In genomic region chr2:176708051-176708450, GRCm38 (mm10) we compare ENCODE assay signal across 8 mouse cellular contexts. TPM values are rescaled to one million over a fixed set of nuclear protein-coding genes. Genes with fewer than 3 reads are reported as not detected.
A peak's percentile ranks its signal among the peaks of the same experiment; 100 is the strongest.
DNase-seq lines count a peak whose midpoint lies in the region; ATAC-seq and TF ChIP-seq lines count a peak whose summit lies in the region.
"Not testable (repeated sequence)": the region's sequence is repeated elsewhere in the genome, so short reads cannot be mapped to it uniquely, and the experiment has no call there.

Gm14305 (plus strand) TSS chr2:176708328.

- H3K4me2 ChIP-seq in hindbrain, embryonic 15.5 days, result peak within 1 kb of the TSS; percentile 48
- 0 out of 2 replicates have a peak within 1 kb of the TSS, but pooled peaks have one; percentile 31 for H3K4me2 ChIP-seq in liver, embryonic 11.5 days
- peak within 1 kb of the TSS; percentile 42 for H3K4me2 ChIP-seq in midbrain, embryonic 15.5 days
- H3K4me2 ChIP-seq in stomach, embryonic 14.5 days (replicated peaks; ENCODE audit: low read depth, low read length), result not testable (repeated sequence)

- H3K9me3 ChIP-seq in G1E (replicated peaks); hindbrain, embryonic 15.5 days; liver, embryonic 11.5 days (ENCODE audit: control insufficient read depth, low read length); midbrain, embryonic 15.5 days; stomach, embryonic 14.5 days (ENCODE audit: control insufficient read depth, low read depth, low read length): not testable (repeated sequence)

- not testable (repeated sequence) for DNase-seq in G1E (ENCODE audit: low spot score); gastrocnemius, postnatal 4 days (ENCODE audit: low spot score in 2 of 2); liver, embryonic 11.5 days (ENCODE audit: low spot score)
- peak; percentile 19 for DNase-seq in layer of hippocampus, adult 8-10 months (ENCODE audit: low spot score in 2 of 2)

- not testable (repeated sequence) for H3K36me3 ChIP-seq in G1E (replicated peaks); hindbrain, embryonic 15.5 days; liver, embryonic 11.5 days (ENCODE audit: control insufficient read depth, insufficient read depth, low read length); midbrain, embryonic 15.5 days (replicated peaks); stomach, embryonic 14.5 days (ENCODE audit: control insufficient read depth, insufficient read depth, low read length)

- ATAC-seq in G1E (ENCODE audit: extremely low read depth, insufficient number of reproducible peaks, low FRiP score, poor library complexity, severe bottlenecking); common myeloid progenitor, adult 5-6 weeks (replicated peaks; ENCODE audit: low read depth, poor library complexity, severe bottlenecking); hindbrain, embryonic 15.5 days (ENCODE audit: low FRiP score, low read depth); liver, embryonic 11.5 days (replicated peaks; ENCODE audit: low FRiP score); midbrain, embryonic 15.5 days (replicated peaks); stomach, embryonic 14.5 days (ENCODE audit: insufficient number of reproducible peaks, insufficient read depth, low FRiP score, low read depth): not testable (repeated sequence)

- peak within 1 kb of the TSS; percentile 70 for H3K4me3 ChIP-seq in G1E (ENCODE audit: low read depth, low read length)
- H3K4me3 ChIP-seq in hindbrain, embryonic 15.5 days, result peak within 1 kb of the TSS; percentile 47
- peak within 1 kb of the TSS; percentile 51 for H3K4me3 ChIP-seq in liver, embryonic 11.5 days (ENCODE audit: low read depth, low read length)
- H3K4me3 ChIP-seq in midbrain, embryonic 15.5 days, result peak within 1 kb of the TSS; percentile 47
- H3K4me3 ChIP-seq in stomach, embryonic 14.5 days (ENCODE audit: low read depth, low read length), result peak within 1 kb of the TSS; percentile 38

- not testable (repeated sequence) for H3K27me3 ChIP-seq in G1E (ENCODE audit: insufficient read depth, low read length); hindbrain, embryonic 15.5 days; liver, embryonic 11.5 days (replicated peaks; ENCODE audit: control insufficient read depth, insufficient read depth, low read length); midbrain, embryonic 15.5 days (replicated peaks); stomach, embryonic 14.5 days (ENCODE audit: control insufficient read depth, insufficient read depth, low read length)

- not testable (repeated sequence) for TF ChIP-seq CTCF in G1E (IDR thresholded peaks at IDR 0.05; ENCODE audit: low read depth, low read length)

- 0% methylated on average over 4 of the region's 6 CpGs for WGBS in hindbrain, embryonic 15.5 days
- WGBS in liver, embryonic 11.5 days, result 0% methylated on average over 3 of the region's 6 CpGs
- 0% methylated on average over 1 of the region's 6 CpGs for WGBS in midbrain, embryonic 15.5 days
- 0% methylated on average over 1 of the region's 6 CpGs for WGBS in stomach, embryonic 14.5 days

- not testable (repeated sequence) for H3K4me1 ChIP-seq in G1E (ENCODE audit: insufficient read depth, low read depth, low read length); hindbrain, embryonic 15.5 days (replicated peaks); liver, embryonic 11.5 days (replicated peaks; ENCODE audit: control insufficient read depth, insufficient read depth, low read length); midbrain, embryonic 15.5 days; stomach, embryonic 14.5 days (ENCODE audit: control insufficient read depth, insufficient read depth, low read length)

- H3K9ac ChIP-seq in hindbrain, embryonic 15.5 days, result peak within 1 kb of the TSS; percentile 36; the same call in 1 of the 2 replicates
- not testable (repeated sequence) for H3K9ac ChIP-seq in liver, embryonic 11.5 days (ENCODE audit: low read depth, low read length); stomach, embryonic 14.5 days (replicated peaks; ENCODE audit: low read depth, low read length)
- peak within 1 kb of the TSS; percentile 32; the same call in 1 of the 2 replicates for H3K9ac ChIP-seq in midbrain, embryonic 15.5 days

- not testable (repeated sequence) for H3K27ac ChIP-seq in hindbrain, embryonic 15.5 days (replicated peaks); liver, embryonic 11.5 days (ENCODE audit: low read depth, low read length); midbrain, embryonic 15.5 days; stomach, embryonic 14.5 days (ENCODE audit: low read length)

RNA-seq across cellular contexts. Expression of gene Gm14305, which starts in this region (rescaled TPM):
- total RNA-seq in G1E (2014; fragmentation: Nextera tagmentation) (27.8 and 42.1 TPM in 2 replicates), G1E (2017) (19.8 and 20.5 TPM in 2 replicates)
- 1.8 and 2.5 TPM in 2 replicates for polyA plus RNA-seq in G1E (2012)
- 5.0 and 15.2 TPM in 2 replicates for total RNA-seq in common myeloid progenitor, adult 5-6 weeks (2017)
- 10 to 100 TPM; 11.4 to 11.6 TPM for total RNA-seq in gastrocnemius, postnatal 4 days (2021)
- polyA plus RNA-seq in hindbrain, embryonic 15.5 days (2015; fragmentation: Nextera tagmentation; extraction: Ambion mirVana), result 33.1 and 36.1 TPM in 2 replicates
- 10 to 100 TPM; 26.1 to 37.7 (median 35.1) TPM for total RNA-seq in layer of hippocampus, adult 8-10 months (2022)
- 14.6 and 16.4 TPM in 2 replicates for polyA plus RNA-seq in liver, embryonic 11.5 days (2014; fragmentation: Nextera tagmentation; extraction: Ambion mirVana)
- 31.1 and 36.7 TPM in 2 replicates for polyA plus RNA-seq in midbrain, embryonic 15.5 days (2015; fragmentation: Nextera tagmentation; extraction: Ambion mirVana)
- 36.7 and 38.4 TPM in 2 replicates for polyA plus RNA-seq in stomach, embryonic 14.5 days (2014; fragmentation: Nextera tagmentation; extraction: Ambion mirVana)
